Mouse (Mus musculus) liver, postnatal 0 days (tissue): ENCODE results near the gene Zfp800. TPM values are rescaled to one million over a fixed set of nuclear protein-coding genes. Genes with fewer than 3 reads are reported as not detected.

Experiments used
- ATAC-seq: fragments of 200-750 bp; cut with Nextera tagmentation; 2 replicates; pipeline ENCODE4 v1.8.0; 2017; ENCODE audit warnings: mild to moderate bottlenecking, moderate library complexity
- DNase-seq: peaks from one replicate; pipeline ENCODE4 v3.0.0-alpha.2; 2016
- H3K27ac ChIP-seq: fragments of 300-500 bp; sonication (generic); 2 replicates; pipeline ENCODE4 v1.5.1; 2014; ENCODE audit warnings: antibody characterized with exemption, moderate library complexity, mild to moderate bottlenecking, low read depth
- H3K27me3 ChIP-seq: fragments of 300-500 bp; sonication (generic); 2 replicates; pipeline ENCODE4 v1.6.1; 2014; ENCODE audit warnings: low read length, control low read depth, mixed read lengths; ENCODE audit not compliant: insufficient read depth
- H3K36me3 ChIP-seq: fragments of 300-500 bp; sonication (generic); replicated peaks from 2 replicates; pipeline ENCODE4 v1.6.1; 2014; ENCODE audit warnings: mild to moderate bottlenecking, control low read depth, low read length, moderate library complexity, mixed read lengths; ENCODE audit not compliant: insufficient read depth
- H3K4me1 ChIP-seq: fragments of 300-500 bp; sonication (generic); 2 replicates; pipeline ENCODE4 v1.6.1; 2014; ENCODE audit warnings: antibody characterized with exemption, mild to moderate bottlenecking, control low read depth; ENCODE audit not compliant: insufficient read depth
- H3K4me2 ChIP-seq: fragments of 300-500 bp; sonication (generic); 2 replicates; pipeline ENCODE4 v1.6.1; 2014; ENCODE audit warnings: low read depth, mild to moderate bottlenecking, low read length, moderate library complexity, mixed read lengths
- H3K4me3 ChIP-seq: fragments of 300-500 bp; sonication (generic); 2 replicates; pipeline ENCODE4 v1.5.1; 2014; ENCODE audit warnings: low read depth, low read length
- H3K9ac ChIP-seq: fragments of 300-500 bp; sonication (generic); replicated peaks from 2 replicates; pipeline ENCODE4 v1.6.1; 2014; ENCODE audit warnings: mild to moderate bottlenecking, moderate library complexity
- H3K9me3 ChIP-seq: fragments of 300-500 bp; sonication (generic); 2 replicates; pipeline ENCODE4 v1.6.1; 2016; ENCODE audit warnings: mild to moderate bottlenecking, control low read depth, low read length, mixed read lengths
- CTCF ChIP-seq: sonication (generic); IDR thresholded peaks from 2 replicates; pipeline ENCODE4 v1.5.1; 2016; ENCODE audit warnings: antibody characterized with exemption, low read depth
- EP300 ChIP-seq: IDR thresholded peaks from 2 replicates; pipeline ENCODE4 v1.6.1; 2016; ENCODE audit warnings: antibody characterized with exemption, low read depth, mild to moderate bottlenecking
- WGBS: fragments of 180-500 bp; shearing (Covaris S2); extraction: QIAGEN DNeasy Blood & Tissue Kit; methylation state at CpG from one replicate; pipeline ENCODE4 v1.1.7; 2014; ENCODE audit not compliant: insufficient replicate concordance; 5-methylcytosine and 5-hydroxymethylcytosine counted together
- polyA plus RNA-seq: library from polyadenylated mRNA; unstranded; fragments of >200 nt; fragmentation: Nextera tagmentation; extraction: Ambion mirVana; gene quantifications from 2 replicates; pipeline ENCODE4 v1.2.1, GENCODE M21; 2015

Zfp800 gene
- 16.1 and 17.1 TPM in 2 replicates for polyA plus RNA-seq

DNA sequence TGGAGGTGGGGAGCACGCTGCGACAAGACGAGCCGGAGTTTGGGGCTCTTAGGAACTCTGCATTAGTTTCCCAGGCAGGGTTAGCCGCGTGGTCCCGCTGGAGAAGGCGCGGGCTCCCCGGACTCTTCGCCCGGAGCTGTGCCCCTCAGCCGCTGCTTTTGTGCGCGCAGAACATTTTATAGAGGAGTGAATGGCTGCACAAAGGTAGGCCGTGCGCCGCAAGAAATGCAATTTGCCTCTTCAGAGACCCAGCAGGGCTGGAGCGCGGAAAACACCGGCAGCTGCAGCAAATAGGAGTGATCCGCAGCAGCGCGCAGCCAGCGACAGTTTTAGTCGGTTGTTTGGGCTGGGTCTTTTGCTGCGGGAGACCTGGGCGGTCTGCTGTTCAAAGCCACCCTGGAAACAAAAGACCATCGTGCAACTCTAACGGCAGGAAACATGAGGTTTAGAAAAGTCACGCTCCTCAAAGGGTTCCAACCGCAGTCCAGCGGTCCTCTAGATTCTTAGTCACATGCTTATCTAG is at the start of gene Zfp800:
Gene Zfp800 (minus strand): TSS at position 325 of the 523 bp plus-strand sequence.
- Histone ChIP-seq H3K9ac (peak within 1 kb of the TSS; percentile 32; the same call in 1 of the 2 replicates), H3K27me3 (peaks cover 30% of the 10 kb centered on the region), H3K4me2 (peak within 1 kb of the TSS; percentile 73), H3K36me3 (no peaks in the 10 kb centered on the region), H3K9me3 (peaks cover 4% of the 10 kb centered on the region; the same call in 1 of the 2 replicates), H3K4me3 (peak within 1 kb of the TSS; percentile 47), H3K27ac (no peak within 1 kb of the TSS), H3K4me1 (0 out of 2 replicates have a peak, but pooled peaks cover 3% of the 10 kb centered on the region)
- DNase-seq (no peak), ATAC-seq (no peak)
- no peak for TF ChIP-seq EP300
- TF ChIP-seq CTCF = no peak
- WGBS = under 1% methylated on average over 33 of the region's 33 CpGs

DNA sequence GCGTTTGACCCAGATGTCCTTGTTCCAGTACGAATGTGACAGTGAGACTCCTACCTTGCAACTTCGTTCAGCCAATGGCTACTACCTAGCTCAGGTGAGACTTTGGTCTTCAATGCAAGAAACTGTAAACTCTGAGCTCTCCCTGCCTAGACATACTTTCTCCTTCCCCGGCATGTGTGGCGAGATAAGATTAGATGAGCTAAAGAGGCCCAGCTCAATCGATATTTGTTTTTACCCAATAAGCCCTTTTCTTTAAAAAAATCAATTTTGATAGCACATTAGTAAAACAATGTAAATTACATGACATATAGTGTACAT is 33.7 kb upstream of the Zfp800 start:
- Histone ChIP-seq H3K27ac (no peak overlapping the region), H3K4me3 (no peak overlapping the region), H3K36me3 (peaks cover 7% of the 10 kb centered on the region), H3K27me3 (no peaks in the 10 kb centered on the region), H3K4me2 (no peak overlapping the region), H3K4me1 (peaks cover 5% of the 10 kb centered on the region; the same call in 1 of the 2 replicates), H3K9me3 (no peaks in the 10 kb centered on the region), H3K9ac (no peak overlapping the region)
- 55% methylated on average over 6 of the region's 6 CpGs for WGBS
- ATAC-seq = no peak
- DNase-seq = no peak
- TF ChIP-seq CTCF (no peak), EP300 (no peak)

DNA sequence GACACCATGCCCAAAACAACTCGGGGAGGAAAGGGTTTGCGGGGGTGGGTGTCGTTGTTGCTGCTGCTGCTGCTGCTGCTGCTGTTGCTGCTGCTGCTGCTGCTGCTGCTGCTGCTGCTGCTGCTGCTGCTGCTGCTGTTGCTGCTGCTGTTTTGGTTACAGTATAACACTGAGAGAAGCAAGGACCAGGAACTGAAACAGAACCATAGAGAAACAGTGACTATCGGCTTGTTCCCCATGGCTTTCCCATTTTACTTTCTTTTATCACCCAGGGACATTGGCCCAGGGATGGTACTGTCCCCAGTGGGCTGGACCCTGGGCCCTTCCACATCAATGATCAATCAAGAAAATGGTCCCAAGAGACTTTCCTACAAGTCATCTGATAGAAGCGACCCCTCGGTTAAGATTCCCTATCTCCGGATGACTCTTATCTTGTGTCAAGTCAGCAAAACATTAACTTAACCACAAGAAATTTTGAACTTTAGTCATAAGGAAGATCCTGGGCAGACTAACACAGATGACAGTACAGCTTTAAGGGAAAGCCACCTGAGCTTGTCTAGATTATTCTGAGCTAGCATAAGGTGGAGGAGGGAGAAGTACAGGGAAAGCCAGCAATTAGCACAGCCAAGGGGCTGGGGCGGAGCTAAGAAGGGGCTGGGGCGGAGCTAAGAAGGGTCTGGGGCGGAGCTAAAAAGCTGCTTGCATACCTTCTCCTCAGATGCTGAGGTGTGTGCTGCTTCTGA is 33.2 kb upstream of the Zfp800 start:
- Histone ChIP-seq H3K9ac (no peak overlapping the region), H3K27ac (no peak overlapping the region), H3K4me1 (peaks cover 8% of the 10 kb centered on the region), H3K4me2 (no peak overlapping the region), H3K4me3 (no peak overlapping the region), H3K9me3 (no peaks in the 10 kb centered on the region), H3K36me3 (peaks cover 12% of the 10 kb centered on the region), H3K27me3 (no peaks in the 10 kb centered on the region)
- DNase-seq (peak; percentile 21), ATAC-seq (no peak)
- WGBS = 69% methylated on average over 10 of the region's 10 CpGs
- TF ChIP-seq EP300 (no peak), CTCF (no peak)

DNA sequence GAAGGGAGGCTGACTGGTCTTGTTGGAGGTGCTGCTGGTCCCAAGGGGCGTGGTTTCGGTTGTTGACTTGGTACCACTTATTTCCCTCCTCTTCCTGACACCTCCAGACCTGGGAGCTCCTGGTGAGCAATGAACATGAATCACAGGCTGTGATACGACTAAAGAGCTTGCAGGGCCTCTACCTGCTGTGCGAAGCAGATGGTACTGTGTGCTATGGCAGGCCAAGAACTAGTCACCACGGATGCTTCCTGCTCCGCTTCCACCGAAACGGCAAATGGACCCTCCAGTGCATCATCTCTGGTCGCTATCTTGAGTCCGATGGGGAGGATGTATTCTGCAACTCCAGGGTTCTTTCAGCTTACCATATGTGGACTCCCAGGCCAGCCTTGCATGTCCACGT is 32.1 kb upstream of the Zfp800 start:
- Histone ChIP-seq H3K4me3 (no peak overlapping the region), H3K27me3 (no peaks in the 10 kb centered on the region), H3K4me1 (peaks cover 16% of the 10 kb centered on the region), H3K36me3 (peaks cover 18% of the 10 kb centered on the region), H3K27ac (no peak overlapping the region), H3K9me3 (no peaks in the 10 kb centered on the region), H3K9ac (no peak overlapping the region), H3K4me2 (no peak overlapping the region)
- TF ChIP-seq EP300 (no peak), CTCF (no peak)
- 85% methylated on average over 11 of the region's 11 CpGs for WGBS
- ATAC-seq = no peak
- DNase-seq = no peak

DNA sequence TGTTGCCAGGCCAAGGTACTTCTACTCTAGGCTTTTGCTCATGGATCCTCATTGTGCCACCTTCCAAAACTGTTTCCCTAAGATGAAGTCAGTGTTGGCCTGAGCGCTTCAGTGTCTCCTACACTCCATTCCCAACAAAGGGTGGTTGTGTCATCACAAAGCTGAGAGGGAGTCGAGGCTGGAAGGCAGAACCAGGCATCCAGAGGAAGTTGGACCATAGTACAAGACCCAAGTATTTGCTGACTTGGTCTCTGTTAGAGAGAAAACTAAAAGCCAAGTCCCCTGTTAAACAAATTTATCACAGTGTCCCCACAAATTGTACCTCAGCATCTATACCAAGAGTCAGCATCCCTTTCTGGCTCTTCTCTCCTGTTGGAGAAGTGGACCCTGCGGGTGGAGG is 30.5 kb upstream of the Zfp800 start, which contains the start of gene Gcc1:
Gene Gcc1 (minus strand): TSS at position 101 of the 400 bp plus-strand sequence.
- WGBS = 85% methylated on average over 3 of the region's 3 CpGs
- H3K27me3 ChIP-seq = no peaks in the 10 kb centered on the region
- peaks cover 19% of the 10 kb centered on the region for H3K4me1 ChIP-seq
- peaks cover 18% of the 10 kb centered on the region for H3K36me3 ChIP-seq
- no peak within 1 kb of the TSS for H3K4me2 ChIP-seq
- TF ChIP-seq EP300 = no peak
- no peak for TF ChIP-seq CTCF
- no peak within 1 kb of the TSS for H3K4me3 ChIP-seq
- H3K9ac ChIP-seq = no peak within 1 kb of the TSS
- DNase-seq (no peak), ATAC-seq (no peak)
- H3K9me3 ChIP-seq = no peaks in the 10 kb centered on the region
- H3K27ac ChIP-seq = no peak within 1 kb of the TSS

DNA sequence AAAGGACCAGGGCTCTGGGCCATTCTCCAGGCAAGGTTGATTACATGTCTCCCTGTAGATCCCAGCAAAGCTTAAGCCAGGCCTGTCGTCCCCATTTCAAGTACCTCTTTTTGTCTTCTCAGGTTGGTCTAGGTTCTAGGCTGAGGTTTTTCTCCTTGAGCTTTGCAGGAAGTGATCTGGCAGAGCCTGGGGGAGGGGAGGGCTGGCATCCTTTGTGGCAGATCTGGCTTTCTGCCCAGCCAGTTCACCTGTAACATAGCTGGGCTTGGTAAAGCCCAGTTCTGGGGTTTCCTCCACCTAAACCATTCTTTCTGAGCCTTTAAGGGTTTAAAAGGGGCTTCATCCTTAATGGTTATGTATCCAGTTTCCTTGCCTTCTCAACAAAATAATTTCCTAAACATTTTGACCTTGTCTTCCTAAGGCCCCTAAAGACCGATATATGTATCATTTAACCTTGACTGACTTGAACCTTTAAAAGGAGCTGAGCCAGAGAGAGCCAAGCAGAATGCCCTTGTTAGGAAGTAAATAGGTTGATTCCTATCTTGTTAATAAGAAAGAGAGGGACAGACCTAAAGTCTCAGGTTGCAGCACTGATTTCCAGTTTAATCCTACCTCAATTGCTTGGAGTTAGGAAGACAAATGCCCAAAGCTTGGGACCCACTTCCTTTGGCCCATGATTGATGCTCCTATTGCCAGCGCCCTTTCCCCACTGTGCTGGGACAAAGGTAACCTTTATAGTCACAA is 29.5 kb upstream of the Zfp800 start, which contains the start of gene Fscn3:
Gene Fscn3 (plus strand): TSS at position 694 of the 744 bp plus-strand sequence.
- Histone ChIP-seq H3K9me3 (no peaks in the 10 kb centered on the region), H3K36me3 (peaks cover 18% of the 10 kb centered on the region), H3K4me1 (peaks cover 24% of the 10 kb centered on the region), H3K27me3 (no peaks in the 10 kb centered on the region), H3K27ac (no peak within 1 kb of the TSS), H3K4me2 (no peak within 1 kb of the TSS), H3K9ac (no peak within 1 kb of the TSS), H3K4me3 (no peak within 1 kb of the TSS)
- ATAC-seq (no peak), DNase-seq (no peak)
- TF ChIP-seq CTCF (no peak), EP300 (no peak)
- 78% methylated on average over 3 of the region's 3 CpGs for WGBS
